Mouse (Mus musculus): ENCODE data around the gene Foxn1.

The Foxn1 gene

GRCm38 (mm10) chr11:78358330-78359007, 27.9 kb downstream of the Foxn1 start:
- no peak for DNase-seq (ENCODE audit: low spot score)

GRCm38 (mm10) chr11:78355471-78356238, 30.7 kb downstream of the Foxn1 start:
- DNase-seq (ENCODE audit: low spot score), result no peak

- no peak for DNase-seq (ENCODE audit: low spot score)
These were observed 31.5 kb downstream of the Foxn1 start for GRCm38 (mm10) chr11:78354905-78355304.

GRCm38 (mm10) chr11:78353081-78353480, 33.3 kb downstream of the Foxn1 start:
- DNase-seq (ENCODE audit: low spot score), result no peak

- DNase-seq (ENCODE audit: low spot score), result no peak
These were observed 36.7 kb downstream of the Foxn1 start for GRCm38 (mm10) chr11:78349441-78350358.

- DNase-seq (ENCODE audit: low spot score), result no peak
These were observed 37.9 kb downstream of the Foxn1 start for GRCm38 (mm10) chr11:78348474-78348873.

GRCm38 (mm10) chr11:78347908-78348307, 38.5 kb downstream of the Foxn1 start:
- DNase-seq (ENCODE audit: low spot score), result no peak

- no peak for DNase-seq (ENCODE audit: low spot score)
These were observed 39.1 kb downstream of the Foxn1 start for GRCm38 (mm10) chr11:78347070-78347754.

- no peak for DNase-seq (ENCODE audit: low spot score)
These were observed 39.9 kb downstream of the Foxn1 start for GRCm38 (mm10) chr11:78346326-78347069.

- DNase-seq (ENCODE audit: low spot score), result no peak
These were observed 40.6 kb downstream of the Foxn1 start for GRCm38 (mm10) chr11:78345801-78346200.

GRCm38 (mm10) chr11:78344890-78345715, 41.3 kb downstream of the Foxn1 start:
- DNase-seq (ENCODE audit: low spot score), result peak; percentile 48

GRCm38 (mm10) chr11:78344328-78344889, 41.9 kb downstream of the Foxn1 start:
- no peak for DNase-seq (ENCODE audit: low spot score)

GRCm38 (mm10) chr11:78343381-78344327, 42.7 kb downstream of the Foxn1 start, which contains the start of gene Unc119:
Unc119 (plus strand) TSS chr11:78343482.
- peak; percentile 73 for DNase-seq (ENCODE audit: low spot score)

GRCm38 (mm10) chr11:78341702-78342101, 44.7 kb downstream of the Foxn1 start:
- no peak for DNase-seq (ENCODE audit: low spot score)

GRCm38 (mm10) chr11:78337040-78337439, 49.3 kb downstream of the Foxn1 start:
- DNase-seq (ENCODE audit: low spot score), result no peak

- DNase-seq (ENCODE audit: low spot score), result no peak
These were observed 52.4 kb downstream of the Foxn1 start for GRCm38 (mm10) chr11:78333992-78334391.

GRCm38 (mm10) chr11:78332676-78333075, 53.7 kb downstream of the Foxn1 start:
- no peak for DNase-seq (ENCODE audit: low spot score)

GRCm38 (mm10) chr11:78328512-78329056, 57.8 kb downstream of the Foxn1 start:
- DNase-seq (ENCODE audit: low spot score), result no peak

Data from ovary, adult 18-20 months (tissue).